Mouse (Mus musculus): ENCODE data around the gene Cfap97d2.
"Not testable (repeated sequence)": the region's sequence is repeated elsewhere in the genome, so short reads cannot be mapped to it uniquely, and the experiment has no call there.

Cfap97d2 gene

DNA sequence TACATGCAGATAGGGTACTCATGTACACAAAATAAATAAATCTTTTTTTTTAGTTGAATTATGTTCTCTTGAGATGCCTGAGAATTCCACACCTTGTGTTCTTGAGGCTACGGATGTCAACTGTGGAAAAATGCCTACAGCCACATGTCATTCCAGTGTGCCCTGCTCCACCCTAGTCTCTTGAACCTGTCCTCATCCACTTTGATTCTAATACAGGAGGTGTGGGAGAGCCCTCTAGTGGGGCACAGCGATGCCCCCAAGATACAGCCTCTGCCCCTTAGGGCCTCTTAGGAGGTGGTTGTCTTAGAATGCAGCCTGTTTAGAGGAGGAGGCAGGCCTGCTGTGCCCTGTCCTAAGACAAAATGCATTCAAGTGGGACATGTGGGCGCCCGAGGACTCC lies 17.7 kb upstream of the Cfap97d2 start:
- DNase-seq = no peak

DNA sequence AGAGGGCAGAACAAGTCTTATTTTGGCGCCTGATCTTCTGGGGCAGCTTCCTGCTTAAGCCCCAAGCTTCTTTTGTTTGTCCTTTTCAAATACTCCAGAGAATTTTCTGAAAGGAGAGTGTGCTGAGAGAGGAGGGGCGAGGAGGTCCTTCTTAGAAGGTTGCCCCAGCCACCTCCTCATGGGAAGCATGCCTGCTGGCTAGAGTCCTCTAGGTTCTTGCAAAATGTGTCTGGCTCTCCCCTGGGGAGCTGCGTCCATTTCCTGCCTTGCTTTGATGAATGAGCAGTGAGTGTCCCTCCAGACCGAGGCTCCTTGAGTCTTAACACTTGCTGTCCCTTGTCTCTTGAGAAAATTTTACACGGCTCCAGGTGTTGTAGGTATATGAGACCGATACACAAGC lies 17.2 kb upstream of the Cfap97d2 start:
- DNase-seq = no peak

DNA sequence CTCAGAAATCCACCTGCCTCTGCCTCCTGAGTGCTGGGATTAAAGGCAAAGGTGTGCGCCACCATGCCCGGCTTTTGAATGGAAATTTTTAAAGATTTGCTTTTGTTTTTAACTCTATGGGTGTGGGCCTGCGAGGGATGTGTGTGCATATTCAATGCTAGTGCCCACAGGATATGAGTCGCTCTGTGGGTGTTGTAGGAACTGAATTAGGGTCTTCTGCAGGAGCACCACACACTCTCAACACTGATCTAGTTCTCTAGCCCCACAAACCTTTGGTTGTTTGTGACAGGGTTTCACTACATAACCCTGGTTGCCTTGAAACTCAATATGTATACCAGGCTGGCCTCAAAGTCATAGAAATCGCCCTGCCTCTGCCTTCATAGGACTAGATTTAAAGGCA lies 16.4 kb upstream of the Cfap97d2 start:
- DNase-seq = no peak

DNA sequence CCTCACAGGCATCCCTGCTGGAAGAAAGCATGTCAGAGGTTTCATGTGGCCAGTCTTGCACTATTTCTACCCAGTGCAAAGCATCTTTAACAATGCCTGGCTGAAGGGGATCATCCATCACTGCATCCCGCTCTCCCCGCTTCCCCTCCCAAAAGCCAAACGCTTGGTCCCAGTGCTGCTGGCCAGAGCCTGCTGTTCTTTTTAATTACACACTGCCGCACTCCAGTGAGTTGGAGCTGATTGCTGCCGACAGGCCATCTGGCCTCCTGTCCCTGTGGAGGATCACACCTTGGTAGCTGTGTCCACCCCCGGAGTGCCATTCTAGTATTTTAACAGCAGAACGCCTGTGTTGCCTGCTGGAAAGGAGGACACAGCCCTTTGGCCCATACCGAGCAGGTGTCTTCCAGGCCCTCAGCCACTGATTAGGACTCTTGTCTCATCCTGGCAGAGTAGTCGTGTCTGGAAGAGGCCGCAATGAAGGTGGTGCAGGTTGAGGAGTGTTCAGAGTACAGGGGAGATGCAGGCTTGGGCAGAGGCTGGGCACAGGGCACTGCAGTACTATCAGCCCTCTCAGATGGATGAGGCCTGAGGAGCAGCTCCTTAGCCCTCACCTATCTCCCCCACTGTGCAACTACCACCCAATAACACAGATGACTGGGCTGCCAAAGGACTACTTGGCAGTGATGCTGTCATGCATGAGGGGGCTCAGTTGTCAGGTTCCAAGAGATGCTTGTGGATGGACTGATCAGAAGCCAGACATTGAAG lies 13.2 kb upstream of the Cfap97d2 start:
- no peak for DNase-seq

DNA sequence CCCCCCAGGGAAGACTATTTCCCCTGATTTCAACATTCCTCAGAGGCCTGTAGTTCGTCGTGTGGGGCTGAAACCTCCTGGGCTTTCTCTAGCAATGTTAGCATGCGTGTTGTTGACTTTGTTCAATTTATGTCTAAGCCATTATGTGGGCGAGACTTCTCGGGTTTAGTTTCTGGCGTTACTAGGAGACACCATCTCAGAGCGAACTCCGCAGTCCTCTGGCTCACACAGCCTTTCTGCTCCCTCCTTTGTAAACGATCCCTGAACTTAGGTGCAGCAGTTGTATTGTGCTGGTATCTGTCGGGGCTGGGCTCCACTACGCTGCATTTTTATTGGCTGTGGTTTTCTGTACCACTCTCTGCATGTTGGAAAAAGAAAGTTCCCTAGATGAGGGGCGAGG lies 11.0 kb upstream of the Cfap97d2 start:
- DNase-seq = no peak

DNA sequence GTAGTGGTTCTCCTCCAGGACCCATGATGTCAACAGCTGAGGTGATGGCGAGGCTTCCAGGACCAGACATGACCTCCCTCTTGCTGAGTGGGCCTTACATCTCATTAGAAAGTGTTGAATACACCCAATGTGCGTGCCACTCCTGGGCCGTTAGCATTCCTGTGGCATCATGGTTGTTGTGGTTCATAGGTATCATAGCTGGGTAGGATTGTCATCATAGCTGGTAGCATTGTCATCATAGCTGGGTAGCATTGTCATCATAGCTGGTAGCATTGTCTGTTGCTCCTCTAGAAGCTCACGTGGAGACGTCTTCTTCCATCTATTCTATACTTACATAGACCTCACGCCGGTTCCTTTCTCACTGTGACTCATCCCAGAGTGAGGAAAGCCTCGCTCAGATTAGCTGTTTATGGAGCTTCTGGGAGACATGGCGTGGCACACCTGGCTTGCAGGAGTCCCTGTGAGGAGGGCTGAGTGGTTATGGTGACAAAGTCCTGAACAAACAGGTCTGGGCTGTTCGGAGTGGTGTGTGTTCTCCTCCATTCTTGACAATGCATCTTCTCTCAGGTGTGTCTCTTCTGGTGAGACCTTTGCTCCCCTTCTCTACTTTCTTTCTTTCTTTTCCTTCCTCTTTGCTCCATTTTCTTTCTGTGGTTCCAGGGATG lies 10.4 kb upstream of the Cfap97d2 start:
- DNase-seq = no peak

DNA sequence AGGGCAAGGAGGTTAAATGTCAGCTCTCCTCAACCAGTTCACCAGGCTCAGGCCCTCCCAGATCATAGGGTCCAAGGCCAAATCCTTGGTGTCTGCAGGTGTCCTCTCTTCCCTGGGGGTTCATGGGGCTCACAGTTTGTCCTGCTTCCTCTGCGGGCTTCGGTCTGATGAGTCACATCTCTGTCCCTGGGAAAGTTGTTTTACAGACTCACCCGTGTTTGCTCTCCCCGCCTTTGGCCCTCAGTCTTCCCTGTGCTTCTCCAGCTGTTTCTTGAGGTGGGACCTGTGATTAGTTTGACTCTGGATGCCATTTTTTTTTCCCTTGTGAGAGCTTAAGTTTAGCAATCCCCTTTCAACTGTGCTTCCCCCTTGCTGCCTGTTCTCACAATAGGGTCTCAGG lies 9.5 kb upstream of the Cfap97d2 start:
- no peak for DNase-seq

DNA sequence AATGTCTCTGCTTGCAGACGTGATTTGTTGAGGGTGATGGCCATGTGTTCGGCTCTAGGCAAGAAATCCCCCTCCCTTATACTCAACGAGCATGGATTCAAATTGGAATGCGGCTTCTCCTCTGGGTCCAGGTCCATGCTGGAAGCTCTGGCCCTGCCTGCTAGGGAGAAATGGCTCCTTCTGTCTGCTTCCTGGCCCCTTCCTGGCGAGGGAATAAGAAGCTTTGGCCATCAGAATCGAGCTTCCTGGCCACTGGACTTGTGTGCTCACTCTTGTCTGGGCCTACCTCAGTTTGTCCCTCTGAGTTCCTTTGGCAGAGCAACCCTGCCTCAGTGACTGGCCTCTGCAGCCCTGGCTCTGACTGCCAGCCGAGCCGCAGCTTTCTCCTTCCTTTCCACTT lies 8.5 kb upstream of the Cfap97d2 start:
- DNase-seq = no peak

DNA sequence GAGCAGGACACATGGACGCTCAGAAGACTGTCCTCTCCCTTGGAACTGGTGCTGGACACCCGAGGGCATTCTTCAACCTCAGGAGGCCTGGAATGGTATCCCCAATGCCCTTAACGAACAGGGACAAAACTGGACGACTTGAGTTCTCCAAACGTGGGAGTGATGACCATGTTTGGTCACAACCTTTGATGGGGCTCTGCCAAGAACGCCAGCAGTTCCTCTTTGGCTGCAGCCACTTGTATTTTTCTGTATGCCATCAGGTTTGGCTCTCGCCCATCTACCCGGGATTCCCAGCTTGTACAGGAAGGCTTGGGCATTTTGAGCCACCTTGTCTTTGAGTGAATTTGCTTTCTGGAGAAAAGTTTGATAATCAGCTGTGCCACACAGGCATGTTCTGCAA lies 8.0 kb upstream of the Cfap97d2 start:
- DNase-seq = no peak

DNA sequence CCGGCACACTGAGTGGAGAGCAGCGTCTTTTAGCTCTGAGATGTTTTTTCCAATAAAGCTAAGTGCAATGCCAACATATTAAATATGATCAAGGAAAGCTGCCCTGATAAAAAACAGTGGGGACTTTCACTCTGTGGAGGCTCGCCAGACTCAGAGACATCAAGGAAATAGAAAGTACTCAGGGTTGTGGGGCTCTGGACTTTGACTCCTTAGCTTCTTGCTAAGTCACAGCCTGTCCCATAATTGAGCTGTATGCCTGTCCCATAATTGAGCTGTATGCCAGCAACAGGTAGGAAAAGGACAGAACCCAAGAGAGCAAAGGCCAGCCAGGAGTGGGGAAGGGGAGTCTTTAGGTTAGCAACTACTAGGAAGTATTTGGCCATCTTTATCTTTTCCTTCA lies 7.4 kb upstream of the Cfap97d2 start:
- DNase-seq = no peak

DNA sequence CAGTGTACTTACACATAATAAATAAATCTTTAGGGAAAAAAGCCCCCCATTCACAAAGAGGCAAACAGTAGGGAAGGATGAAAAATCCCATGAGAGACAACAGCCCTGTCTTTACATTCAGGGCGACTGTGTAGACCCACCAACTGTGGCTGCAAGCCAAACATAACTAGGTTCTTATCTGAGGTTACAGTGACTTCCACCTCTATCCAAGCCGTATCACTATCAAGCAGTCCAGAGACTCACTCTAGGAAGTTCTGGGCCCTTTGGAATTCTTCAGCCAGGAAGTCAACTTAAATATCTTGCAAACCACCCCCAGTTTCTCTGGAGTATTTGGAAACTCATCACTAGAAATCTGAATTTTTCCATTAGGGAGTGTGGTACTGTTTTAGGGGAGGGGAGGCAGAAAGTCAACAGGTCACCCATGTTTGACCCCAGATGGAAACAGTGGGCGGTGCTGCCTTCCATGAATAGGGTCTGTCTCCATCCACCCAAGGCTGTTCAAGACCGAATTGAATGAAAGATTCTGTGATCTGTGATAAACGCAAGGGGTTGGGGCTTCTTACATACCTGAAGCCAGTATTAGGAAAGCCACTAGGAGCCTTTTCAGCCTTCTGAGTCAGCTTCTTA lies 6.3 kb upstream of the Cfap97d2 start:
- no peak for DNase-seq

DNA sequence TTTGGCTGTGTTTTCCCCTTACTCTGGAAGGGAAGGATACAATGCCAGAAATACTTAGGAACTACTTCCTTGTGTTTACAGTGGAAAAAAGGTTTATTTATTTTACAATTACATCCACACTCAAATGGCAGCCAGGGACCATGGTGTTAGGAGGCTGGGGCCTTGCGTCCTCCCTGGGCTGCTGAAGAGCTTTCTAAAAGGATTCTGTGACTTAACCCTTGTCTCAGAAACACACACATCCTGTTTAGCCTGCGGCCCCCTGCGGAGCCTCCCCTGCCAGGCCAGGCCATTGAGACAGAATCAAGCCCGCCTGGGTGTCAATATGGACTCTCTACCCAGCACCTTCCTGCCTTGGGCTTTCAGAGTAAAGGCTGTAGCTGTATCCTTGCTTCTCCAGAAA lies 2.9 kb upstream of the Cfap97d2 start:
- no peak for DNase-seq

DNA sequence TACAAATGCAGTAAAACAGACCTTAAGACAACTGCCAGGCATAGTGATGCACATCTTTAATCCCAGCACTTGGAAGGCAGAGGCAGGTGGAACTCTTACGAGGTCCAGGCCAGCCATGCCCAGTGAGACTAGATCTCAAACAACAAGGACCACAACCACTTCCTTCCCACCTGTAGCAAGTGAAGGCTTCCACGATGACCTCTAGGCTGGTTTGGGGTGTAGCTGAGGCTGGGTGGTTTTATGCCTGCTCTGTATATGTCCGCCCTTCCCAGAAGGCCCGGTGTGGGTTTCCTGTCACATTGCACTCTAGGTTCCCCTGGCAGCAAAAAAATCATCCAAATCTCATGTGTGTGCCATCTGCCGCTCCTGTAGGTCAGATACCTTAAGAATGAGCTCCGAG lies 1.9 kb upstream of the Cfap97d2 start:
- DNase-seq = no peak

DNA sequence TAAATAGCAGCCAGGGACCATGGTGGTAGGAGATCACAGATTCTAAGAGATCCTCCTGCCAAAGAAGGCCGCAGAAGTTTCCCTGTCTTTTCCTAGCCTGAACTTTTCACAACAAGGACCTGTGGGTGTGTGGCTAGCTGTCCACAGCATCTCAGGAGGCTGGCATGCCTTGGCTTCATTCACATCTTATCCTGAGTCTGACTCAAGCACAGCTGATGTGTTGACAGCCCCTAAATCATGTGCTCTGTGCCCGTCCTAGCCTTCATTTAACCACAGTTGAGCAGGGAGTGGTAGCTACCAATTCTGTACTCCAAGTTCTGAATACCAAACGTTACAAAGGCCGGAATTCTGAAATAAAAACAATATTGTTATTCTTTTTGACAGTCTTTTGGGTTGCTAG lies 1.4 kb upstream of the Cfap97d2 start:
- DNase-seq = no peak

DNA sequence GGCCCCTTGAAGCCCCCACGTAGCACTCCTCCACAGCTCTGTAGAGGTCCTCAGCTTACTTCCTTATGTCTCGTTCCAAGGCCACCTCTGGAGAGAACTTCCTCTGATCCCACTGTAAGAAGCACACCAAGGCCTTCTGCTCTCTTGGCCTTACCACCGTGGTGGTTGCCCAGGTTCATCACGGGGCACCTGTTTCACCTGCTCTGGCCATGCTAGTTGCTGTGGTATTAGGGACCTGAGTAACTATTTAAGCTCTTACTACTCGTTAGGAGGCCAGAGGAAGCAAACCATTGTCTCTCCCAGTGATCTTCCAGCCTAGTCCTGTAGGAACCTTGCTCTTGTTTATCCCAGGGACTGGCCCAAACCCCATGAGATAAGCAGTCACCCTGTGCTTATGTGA lies 1.2 kb downstream of the Cfap97d2 start:
- DNase-seq = no peak

DNA sequence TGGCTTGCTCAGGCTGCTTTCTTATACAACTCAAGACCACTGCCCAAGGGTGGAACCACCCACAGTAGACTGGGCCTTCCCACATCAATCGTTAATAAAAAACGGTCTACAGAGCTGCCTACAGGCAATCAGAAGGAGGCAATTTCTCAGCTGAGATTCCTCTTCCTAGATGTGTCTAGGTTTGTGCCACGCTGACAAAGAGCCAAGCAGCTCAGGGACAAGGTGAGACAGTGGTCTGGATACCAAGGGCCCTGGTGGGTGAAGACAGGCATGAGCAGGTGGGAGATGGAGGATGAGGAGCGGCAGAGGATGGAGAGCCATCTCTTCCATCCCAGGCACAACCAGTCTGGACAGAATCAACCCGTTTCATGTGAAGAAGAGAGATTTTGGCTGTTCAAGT lies 2.8 kb downstream of the Cfap97d2 start:
- DNase-seq = no peak

DNA sequence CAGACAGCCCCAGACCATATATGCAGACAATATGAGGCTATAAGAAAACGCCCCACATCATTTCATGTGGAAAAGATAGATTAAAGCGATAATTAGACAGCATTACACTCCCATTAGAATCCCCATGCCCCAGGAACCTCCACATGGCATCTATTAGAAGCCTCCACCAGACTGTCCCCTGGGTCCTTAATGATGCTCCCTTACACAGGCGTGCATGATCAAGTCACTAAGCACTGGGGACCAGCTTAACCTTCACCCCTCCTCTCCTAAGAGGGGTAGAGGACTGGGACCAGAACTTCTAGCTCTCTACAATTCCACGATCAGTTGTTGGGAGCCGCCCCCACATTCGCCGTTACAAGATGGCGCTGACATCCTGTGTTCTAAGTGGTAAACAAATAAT lies 13.3 kb downstream of the Cfap97d2 start:
- DNase-seq = no peak

DNA sequence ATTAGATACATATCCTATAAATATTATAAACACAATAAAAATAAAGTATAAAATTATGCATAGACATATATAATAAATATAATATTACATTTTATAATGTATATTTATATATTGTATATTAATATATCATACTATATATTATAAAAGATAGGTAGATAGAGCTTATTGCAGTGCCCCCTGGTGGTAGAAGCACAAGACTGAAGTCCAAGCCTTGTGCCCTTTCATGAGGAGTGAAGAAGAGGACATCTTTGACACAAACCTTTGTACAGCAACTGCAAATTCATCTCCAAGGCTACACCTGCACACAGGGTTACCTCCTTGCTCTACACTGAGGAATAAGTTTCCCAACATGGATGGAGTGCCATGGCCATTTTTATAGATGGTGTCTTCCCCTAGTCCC lies 20.0 kb downstream of the Cfap97d2 start:
- DNase-seq = peak; percentile 54

DNA sequence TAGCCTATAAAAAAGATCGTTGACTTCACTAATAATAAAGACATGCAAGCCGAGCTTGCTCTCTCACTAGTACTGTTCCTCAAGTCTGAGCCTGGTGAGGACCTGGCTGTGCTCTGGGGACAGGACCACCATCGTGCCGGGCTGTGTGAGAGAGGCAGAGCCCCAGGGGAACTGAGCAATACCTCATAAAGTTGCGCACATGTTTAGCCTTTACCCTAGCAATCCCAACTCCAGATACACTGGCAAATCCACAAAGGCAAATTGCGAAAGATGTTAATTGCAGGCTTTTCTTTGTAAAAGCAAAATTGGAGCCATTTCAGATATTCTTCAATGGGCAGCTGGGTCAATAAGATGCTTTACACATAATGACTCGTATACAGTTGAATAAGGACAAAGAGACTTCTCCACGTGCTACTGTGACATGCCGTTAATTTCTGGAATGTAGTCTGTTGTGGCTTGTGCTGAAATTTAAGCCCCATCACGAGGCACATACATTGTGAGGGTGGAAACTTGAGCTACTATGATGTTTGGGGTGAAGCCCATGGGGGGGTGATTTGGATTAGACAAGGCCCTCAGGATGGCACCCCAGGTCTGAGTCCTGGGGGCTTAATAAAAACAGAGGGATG lies 21.9 kb downstream of the Cfap97d2 start:
- no peak for DNase-seq

DNA sequence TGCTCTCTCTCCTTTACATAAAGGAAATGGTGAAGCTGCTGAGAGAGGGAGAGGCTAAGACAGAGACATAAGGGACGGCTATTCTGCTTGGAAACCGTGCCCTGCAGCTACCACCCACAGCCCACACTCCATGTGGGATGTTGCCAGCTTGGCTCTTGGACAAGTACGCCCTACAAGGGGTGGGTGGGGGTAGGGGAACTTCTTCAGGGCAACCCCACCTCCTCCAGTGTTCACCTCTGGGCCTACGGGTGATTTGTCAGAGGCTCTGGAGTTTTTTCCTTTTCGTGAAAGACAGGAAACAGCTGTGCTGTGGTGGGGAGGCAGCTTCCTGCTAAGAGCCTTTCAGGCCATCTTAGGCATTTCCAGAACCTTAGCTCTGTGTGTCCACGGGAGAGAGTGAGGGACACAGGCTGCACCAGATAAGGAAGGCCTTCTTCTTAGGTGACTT lies 34.7 kb downstream of the Cfap97d2 start:
- peak; percentile 49 for DNase-seq

DNA sequence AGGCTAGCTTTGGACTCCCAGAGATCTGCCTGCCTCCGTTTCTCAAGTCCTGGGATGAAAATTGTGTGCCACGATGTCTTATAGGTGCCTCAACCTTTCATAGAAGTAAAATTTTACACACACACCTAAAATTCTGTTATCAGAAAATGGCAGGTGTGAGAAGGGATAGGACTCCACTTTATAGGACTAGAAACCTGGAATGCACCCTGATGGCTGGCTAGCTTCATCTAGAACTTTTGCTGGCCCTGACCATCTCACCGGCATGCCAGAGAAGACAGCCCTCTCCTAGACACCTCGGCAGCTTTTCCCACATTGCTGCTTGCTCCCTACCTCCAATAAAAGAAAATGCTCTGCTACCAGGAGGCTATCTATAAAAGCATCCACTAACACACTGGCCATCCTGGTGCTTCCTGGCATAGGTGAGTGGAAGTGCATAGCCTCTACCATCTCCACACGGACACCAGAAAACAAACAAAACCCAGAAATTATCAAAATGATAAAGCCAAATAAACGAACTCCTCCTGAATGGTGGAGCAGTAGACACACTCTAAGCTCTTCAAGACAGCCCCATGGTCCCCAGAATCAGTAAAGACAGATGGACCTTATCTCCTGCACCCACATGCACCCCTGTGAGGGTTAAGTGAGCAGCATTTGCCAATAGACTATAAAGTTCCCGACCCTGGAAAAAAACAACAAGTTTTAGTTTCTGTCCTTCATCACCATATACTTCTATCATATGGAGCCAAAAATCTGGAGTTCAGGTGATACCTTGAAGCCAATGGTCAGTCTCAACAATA lies 35.3 kb downstream of the Cfap97d2 start:
- DNase-seq = no peak

DNA sequence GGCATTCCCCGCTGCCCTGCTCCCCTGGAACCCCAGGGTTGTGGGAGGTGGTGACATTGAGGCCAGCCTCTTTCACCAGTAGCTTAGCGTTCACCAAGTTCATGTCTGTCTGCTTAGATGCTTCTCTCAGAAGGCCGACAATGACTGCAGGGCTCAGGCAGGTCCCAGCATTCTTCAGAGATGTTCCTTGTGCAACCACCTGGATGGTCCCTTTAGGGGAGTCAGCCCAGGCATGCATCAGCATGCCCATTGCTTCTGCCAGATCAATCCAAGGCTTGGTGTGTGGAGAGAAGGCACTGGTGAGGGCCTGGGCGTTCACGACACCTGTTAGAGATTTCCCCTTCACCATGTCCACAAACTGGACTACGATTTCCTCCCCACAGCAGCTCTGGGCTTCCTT lies 40.5 kb downstream of the Cfap97d2 start:
- DNase-seq = not testable (repeated sequence)

DNA sequence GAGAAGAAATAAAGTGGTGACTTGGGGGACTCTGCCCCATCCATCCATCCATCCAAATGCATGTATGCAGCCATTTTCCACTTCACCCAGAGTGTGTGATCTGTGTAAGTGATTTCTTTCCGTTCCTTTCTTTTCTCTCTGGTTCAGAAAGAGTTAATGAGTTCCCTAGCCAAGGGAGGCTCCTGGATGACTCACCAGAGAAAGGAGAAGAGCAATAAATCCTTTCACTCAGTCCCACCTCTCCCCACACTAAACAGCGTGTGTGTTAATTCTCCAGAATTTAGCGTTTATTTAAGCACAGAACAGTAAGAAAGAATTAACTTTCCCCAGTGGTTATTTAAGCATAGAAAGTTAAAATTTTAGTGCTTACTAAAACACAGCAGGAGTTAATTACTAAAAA lies 41.9 kb downstream of the Cfap97d2 start:
- DNase-seq = no peak
